Mouse (Mus musculus) testis, adult 10 weeks (tissue): ENCODE measurements around the gene A230050P20Rik. TPM values are rescaled to one million over a fixed set of nuclear protein-coding genes. Genes with fewer than 3 reads are reported as not detected.

Experiments used
- polyA plus RNA-seq: library from polyadenylated mRNA; stranded (reverse); fragments of 350-450 nt; fragmentation: Illumina TruSeq; extraction: RNeasy Lipid Tissue Mini Kit (QIAGEN cat#74804); gene quantifications from one replicate; pipeline ENCODE4 v1.2.3, GENCODE M21; 2014; ENCODE audit warnings: low read depth, low replicate concordance

Gene A230050P20Rik
- 0.46 TPM for polyA plus RNA-seq

GRCm38 (mm10) chr9:20868448-20869001 is at the start of gene A230050P20Rik:
TSS of gene A230050P20Rik (plus strand) at chr9:20868642.

GRCm38 (mm10) chr9:20879097-20879792 is 10.8 kb downstream of the A230050P20Rik start, which contains the start of gene Angptl6:
TSS of gene Angptl6 (minus strand) at chr9:20879727.

GRCm38 (mm10) chr9:20887704-20888385 is 19.4 kb downstream of the A230050P20Rik start, which contains the start of gene Ppan:
TSS of gene Ppan (plus strand) at chr9:20888175.

GRCm38 (mm10) chr9:20898511-20899073 is 30.1 kb downstream of the A230050P20Rik start, which contains the start of gene Eif3g:
TSS of gene Eif3g (minus strand) at chr9:20898623.

Other genes starting within 250 kb of the A230050P20Rik start
- gene Ubl5, start 225.8 kb upstream of the A230050P20Rik start, polyA plus RNA-seq = 65.6 TPM
- gene Fbxl12, start 223.9 kb upstream of the A230050P20Rik start, polyA plus RNA-seq = 13.0 TPM
- gene Pin1, start 216.5 kb upstream of the A230050P20Rik start, polyA plus RNA-seq = 0.95 TPM
- gene Olfm2, start 122.3 kb upstream of the A230050P20Rik start, polyA plus RNA-seq = 1.4 TPM
- not detected for gene Col5a3, start 53.6 kb upstream of the A230050P20Rik start, polyA plus RNA-seq
- gene Rdh8, start 50.1 kb upstream of the A230050P20Rik start, polyA plus RNA-seq = not detected
- gene Angptl6, start 11.1 kb downstream of the A230050P20Rik start, polyA plus RNA-seq = not detected
- gene Ppan, start 19.5 kb downstream of the A230050P20Rik start, polyA plus RNA-seq = 0.57 TPM
- 91.3 TPM for gene Eif3g, start 30.0 kb downstream of the A230050P20Rik start, polyA plus RNA-seq
- gene Dnmt1, start 91.2 kb downstream of the A230050P20Rik start, polyA plus RNA-seq = 8.4 TPM
- 0.07 TPM for gene S1pr2, start 108.1 kb downstream of the A230050P20Rik start, polyA plus RNA-seq
- gene Mrpl4, start 134.1 kb downstream of the A230050P20Rik start, polyA plus RNA-seq = 0.25 TPM
- gene Icam1, start 147.3 kb downstream of the A230050P20Rik start, polyA plus RNA-seq = 0.84 TPM
- gene Icam4, start 160.7 kb downstream of the A230050P20Rik start, polyA plus RNA-seq = not detected
- not detected for gene Icam5, start 163.4 kb downstream of the A230050P20Rik start, polyA plus RNA-seq
- gene Zglp1, start 198.5 kb downstream of the A230050P20Rik start, polyA plus RNA-seq = not detected
- not detected for gene Gm49373, start 204.5 kb downstream of the A230050P20Rik start, polyA plus RNA-seq
- not detected for gene Fdx1l, start 205.0 kb downstream of the A230050P20Rik start, polyA plus RNA-seq
- 8.2 TPM for gene Gm38431, start 223.4 kb downstream of the A230050P20Rik start, polyA plus RNA-seq
- gene Raver1, start 223.4 kb downstream of the A230050P20Rik start, polyA plus RNA-seq = 2.4 TPM